Mouse (Mus musculus) gastrocnemius, postnatal 25 days (tissue): Measurements from ENCODE around the gene Gm36028. TPM values are rescaled to one million over a fixed set of nuclear protein-coding genes. Genes with fewer than 3 reads are reported as not detected.

Experiments
- DNase-seq: peaks from one replicate; pipeline ENCODE4 v3.0.0; 2022
- total RNA-seq, 2 experiments: library from RNA; stranded (reverse); gene quantifications; 1 replicate in 1 of 2; 2 replicates in 1 of 2; pipeline ENCODE4 v1.2.3; 2021

Gm36028 gene
- total RNA-seq, 2 experiments from 2014 or later, result not detected

GRCm38 (mm10) chr16:37860213-37860612 is 733 bp downstream of the Gm36028 start:
- DNase-seq, result no peak

GRCm38 (mm10) chr16:37857495-37857894 is 3.5 kb downstream of the Gm36028 start:
- DNase-seq, result no peak

GRCm38 (mm10) chr16:37856327-37856726 is 4.6 kb downstream of the Gm36028 start:
- no peak for DNase-seq

GRCm38 (mm10) chr16:37855583-37855982 is 5.4 kb downstream of the Gm36028 start:
- no peak for DNase-seq

- DNase-seq, result no peak
Observed at GRCm38 (mm10) chr16:37854593-37854992, 6.4 kb downstream of the Gm36028 start.

- DNase-seq, result no peak
Observed at GRCm38 (mm10) chr16:37854054-37854453, 6.9 kb downstream of the Gm36028 start.

GRCm38 (mm10) chr16:37853279-37853678 is 7.7 kb downstream of the Gm36028 start:
- DNase-seq, result no peak

- no peak for DNase-seq
Observed at GRCm38 (mm10) chr16:37851366-37851765, 9.6 kb downstream of the Gm36028 start.

GRCm38 (mm10) chr16:37847081-37847480 is 13.9 kb downstream of the Gm36028 start:
- no peak for DNase-seq

- DNase-seq, result no peak
Observed at GRCm38 (mm10) chr16:37845202-37845925, 15.6 kb downstream of the Gm36028 start.

GRCm38 (mm10) chr16:37843740-37844139 is 17.2 kb downstream of the Gm36028 start:
- no peak for DNase-seq

- no peak for DNase-seq
Observed at GRCm38 (mm10) chr16:37842439-37842838, 18.5 kb downstream of the Gm36028 start.

- DNase-seq, result no peak
Observed at GRCm38 (mm10) chr16:37837571-37837970, 23.4 kb downstream of the Gm36028 start.

- DNase-seq, result no peak
Observed at GRCm38 (mm10) chr16:37831041-37831440, 29.9 kb downstream of the Gm36028 start.

- DNase-seq, result no peak
Observed at GRCm38 (mm10) chr16:37826286-37826685, 34.7 kb downstream of the Gm36028 start.

GRCm38 (mm10) chr16:37824778-37825505 is 36.0 kb downstream of the Gm36028 start:
- no peak for DNase-seq

- DNase-seq, result no peak
Observed at GRCm38 (mm10) chr16:37823949-37824348, 37.0 kb downstream of the Gm36028 start.

- DNase-seq, result no peak
Observed at GRCm38 (mm10) chr16:37817986-37818385, 43.0 kb downstream of the Gm36028 start.

- DNase-seq, result peak; percentile 75
Observed at GRCm38 (mm10) chr16:37814383-37814971, 46.5 kb downstream of the Gm36028 start.

- no peak for DNase-seq
Observed at GRCm38 (mm10) chr16:37813691-37814382, 47.1 kb downstream of the Gm36028 start.

- DNase-seq, result no peak
Observed at GRCm38 (mm10) chr16:37812474-37812886, 48.5 kb downstream of the Gm36028 start.

GRCm38 (mm10) chr16:37811874-37812273 is 49.1 kb downstream of the Gm36028 start:
- no peak for DNase-seq

GRCm38 (mm10) chr16:37809623-37809992 is 51.3 kb downstream of the Gm36028 start:
- peak; percentile 34 for DNase-seq
